In the genomic region with DNA sequence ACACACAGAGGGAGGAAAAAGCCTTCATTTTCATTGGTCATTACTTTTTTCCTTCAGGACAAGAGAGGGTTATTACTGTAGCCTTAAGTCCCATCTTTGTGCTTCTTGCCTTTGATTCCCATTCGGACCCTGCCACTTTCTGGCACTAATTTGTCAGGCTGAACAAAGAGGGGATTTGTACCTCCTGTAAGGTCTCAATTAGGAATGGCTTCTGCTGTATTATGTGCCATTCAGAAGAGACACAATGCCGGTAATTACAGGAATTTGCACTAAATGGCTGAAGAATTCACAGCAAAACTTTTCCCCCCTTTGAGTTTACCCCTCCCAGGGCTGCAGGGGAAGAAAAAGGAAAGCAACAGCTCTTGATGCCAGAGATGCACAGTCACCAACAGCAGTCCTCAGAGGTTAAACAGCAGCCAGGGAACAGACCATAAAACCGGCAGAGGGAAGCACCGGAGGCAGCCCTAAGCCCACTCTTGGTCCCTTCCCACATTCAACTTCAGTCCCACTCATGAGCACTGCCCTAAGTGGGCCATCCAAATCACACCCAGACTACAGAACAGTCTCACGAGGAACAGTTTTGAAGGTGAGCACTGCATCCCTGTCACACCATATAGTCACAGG, we compare ENCODE assay signal across 15 mouse cellular contexts. TPM values are rescaled to one million over a fixed set of nuclear protein-coding genes. Genes with fewer than 3 reads are reported as not detected.
A peak's percentile ranks its signal among the peaks of the same experiment; 100 is the strongest.
DNase-seq lines count a peak whose midpoint lies in the region; ATAC-seq lines count a peak whose summit lies in the region.
"Had no signal": no experiment of that assay in that cellular context is flagged by ENCODE, and none has a peak within 500 bp of the region (broad histone marks: within the 10 kb centered on the region; RNA-seq: fewer than 3 reads in every experiment).

No protein-coding gene starts in this region.

- H3K27me3 ChIP-seq in neural tube, embryonic 11.5 days (ENCODE audit: control insufficient read depth, insufficient read depth, low read length): peaks cover 6% of the 10 kb centered on the region
- H3K27me3 ChIP-seq in embryonic facial prominence, embryonic 12.5 days: no peaks in the 10 kb centered on the region
- H3K27me3 ChIP-seq: stomach, embryonic 15.5 days had no signal

- peak; percentile 45; the same call in 1 of the 2 replicates for ATAC-seq in neural tube, embryonic 11.5 days (ENCODE audit: insufficient read depth, low FRiP score, low TSS enrichment)
- peak; percentile 14; the same call in 1 of the 2 replicates for ATAC-seq in embryonic facial prominence, embryonic 12.5 days (ENCODE audit: insufficient number of reproducible peaks, insufficient read depth, low FRiP score, low TSS enrichment)
- ATAC-seq: CD4-positive, CD25-positive, alpha-beta regulatory T cell, adult 4 months had no signal

- WGBS in neural tube, embryonic 11.5 days: 18% methylated on average over 5 of the region's 5 CpGs
- WGBS in embryonic facial prominence, embryonic 12.5 days: 11% methylated on average over 5 of the region's 5 CpGs

- H3K27ac ChIP-seq in neural tube, embryonic 11.5 days (ENCODE audit: low read depth, low read length): no peak overlapping the region
- no peak overlapping the region for H3K27ac ChIP-seq in embryonic facial prominence, embryonic 12.5 days
- H3K27ac ChIP-seq: heart, adult 2 months; kidney, embryonic 15.5 days; stomach, embryonic 15.5 days had no signal

- no peaks in the 10 kb centered on the region for H3K36me3 ChIP-seq in neural tube, embryonic 11.5 days (ENCODE audit: control insufficient read depth, insufficient read depth, low read length)
- H3K36me3 ChIP-seq in embryonic facial prominence, embryonic 12.5 days: 0 out of 2 replicates have a peak, but pooled peaks cover 4% of the 10 kb centered on the region
- H3K36me3 ChIP-seq: stomach, embryonic 15.5 days had no signal

- no peaks in the 10 kb centered on the region for H3K9me3 ChIP-seq in neural tube, embryonic 11.5 days (ENCODE audit: control insufficient read depth, low read length)
- no peaks in the 10 kb centered on the region for H3K9me3 ChIP-seq in embryonic facial prominence, embryonic 12.5 days
- H3K9me3 ChIP-seq: kidney, embryonic 15.5 days; stomach, embryonic 15.5 days had no signal

- DNase-seq in neural tube, embryonic 11.5 days (ENCODE audit: low spot score): no peak
- DNase-seq in neural tube, embryonic 10.5 days (ENCODE audit: extremely low spot score, low spot score): no peak
- DNase-seq in mesoderm, embryonic 11.5 days (ENCODE audit: low read depth, low spot score): peak; percentile 13
- DNase-seq in retina, postnatal 1 day: peak; percentile 97
- no peak for DNase-seq in cerebellum, adult 8-10 months
- no peak for DNase-seq in right cerebral cortex, postnatal 10 days (ENCODE audit: low spot score in 2 of 2)
- DNase-seq in thymus, postnatal 14 days: no peak
- DNase-seq: adrenal gland, postnatal 25 days; heart, adult 2 months; layer of hippocampus, postnatal 36 days had no signal

- H3K4me3 ChIP-seq in neural tube, embryonic 11.5 days (ENCODE audit: low read depth, low read length): no peak overlapping the region
- no peak overlapping the region for H3K4me3 ChIP-seq in embryonic facial prominence, embryonic 12.5 days
- H3K4me3 ChIP-seq: heart, adult 2 months; kidney, embryonic 15.5 days; stomach, embryonic 15.5 days had no signal

- H3K4me1 ChIP-seq in neural tube, embryonic 11.5 days (ENCODE audit: control insufficient read depth, insufficient read depth, low read length): peaks cover 3% of the 10 kb centered on the region; the same call in 1 of the 2 replicates
- peaks cover 19% of the 10 kb centered on the region for H3K4me1 ChIP-seq in embryonic facial prominence, embryonic 12.5 days

- H3K9ac ChIP-seq in neural tube, embryonic 11.5 days (ENCODE audit: low read length): no peak overlapping the region
- no peak overlapping the region for H3K9ac ChIP-seq in embryonic facial prominence, embryonic 12.5 days
- H3K9ac ChIP-seq: kidney, embryonic 15.5 days; stomach, embryonic 15.5 days had no signal

- no peak overlapping the region for H3K4me2 ChIP-seq in neural tube, embryonic 11.5 days (ENCODE audit: low read depth)
- no peak overlapping the region for H3K4me2 ChIP-seq in embryonic facial prominence, embryonic 12.5 days (replicated peaks)
- H3K4me2 ChIP-seq: kidney, embryonic 15.5 days; liver, embryonic 11.5 days; stomach, embryonic 15.5 days had no signal

RNA-seq across cellular contexts. Expression of a gene that starts 39.6 kb away (rescaled TPM):
- polyA plus RNA-seq in neural tube, embryonic 11.5 days (2014; fragmentation: Nextera tagmentation; extraction: Ambion mirVana): 8.4 and 10.1 TPM in 2 replicates
- polyA plus RNA-seq in embryonic facial prominence, embryonic 12.5 days (2016; fragmentation: Nextera tagmentation; extraction: Ambion mirVana): 10.2 and 11.0 TPM in 2 replicates

Comparison
In these comparisons a context has a peak if more than half of its experiments do, and no peak if none do; other contexts are left out.
1. DNase-seq: peak in mesoderm, embryonic 11.5 days (single experiment) and retina, postnatal 1 day (single experiment); none in neural tube, embryonic 11.5 days (single experiment), neural tube, embryonic 10.5 days (single experiment), cerebellum, adult 8-10 months (single experiment), right cerebral cortex, postnatal 10 days (0 of 2) and thymus, postnatal 14 days (single experiment).